Mouse (Mus musculus) embryo, embryonic 10.5 days (tissue): ENCODE results near the gene A830018L16Rik.

Experiments used
- DNase-seq: peaks from one replicate; pipeline ENCODE4 v3.0.0-alpha.2; 2015; ENCODE audit warnings: low spot score

Gene A830018L16Rik

DNA sequence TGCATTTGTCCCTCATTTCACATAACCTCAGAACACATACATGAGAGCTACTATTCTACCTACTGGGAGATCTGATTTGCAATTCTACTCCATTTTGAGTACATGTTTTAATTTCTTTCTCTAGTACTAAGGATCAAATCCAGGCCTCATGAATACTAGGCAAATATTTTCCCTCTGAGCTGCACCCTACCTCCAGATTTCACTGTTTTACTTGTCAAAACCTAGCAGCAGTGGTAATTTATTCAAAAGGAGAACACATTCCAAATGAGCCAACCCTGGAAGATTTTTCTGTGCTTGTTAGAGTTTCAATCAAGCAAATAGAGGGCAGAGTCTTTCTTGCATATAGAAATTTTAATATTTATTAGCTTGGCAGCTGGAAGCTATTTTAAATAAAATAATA is 238.9 kb downstream of the A830018L16Rik start:
- no peak for DNase-seq

DNA sequence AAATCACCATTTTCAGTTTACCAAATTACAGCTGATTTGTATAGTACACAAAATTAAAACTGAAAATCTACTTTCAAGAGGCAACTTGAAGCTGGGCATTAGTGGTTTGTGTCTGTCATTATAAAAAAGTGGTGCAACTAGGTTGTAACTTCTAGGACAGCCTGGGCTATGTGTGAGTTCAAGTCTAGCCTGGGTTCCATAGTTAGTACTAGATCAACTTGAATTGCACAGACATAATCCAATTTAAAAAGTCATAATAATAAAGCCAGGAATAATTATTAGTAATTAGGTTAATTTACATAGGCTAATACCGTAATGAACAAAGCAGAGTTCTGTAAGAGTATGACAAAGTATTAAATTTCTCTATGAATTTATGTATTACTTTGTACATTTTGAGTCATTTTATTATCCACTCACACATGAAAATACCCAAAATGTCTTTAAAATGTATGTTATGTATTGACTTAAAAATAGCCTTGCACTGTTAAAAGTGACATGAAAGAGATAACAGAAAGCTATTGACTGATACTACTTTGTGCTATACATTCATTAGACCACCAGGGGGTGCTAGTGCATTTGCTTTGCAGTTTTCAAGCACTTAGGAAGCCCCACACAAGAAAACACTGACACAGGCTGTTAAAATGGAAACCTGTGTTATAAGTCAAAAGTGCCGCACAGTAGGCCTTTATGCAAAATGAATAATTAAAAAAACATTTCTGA is 243.6 kb downstream of the A830018L16Rik start:
- DNase-seq = peak; percentile 93

DNA sequence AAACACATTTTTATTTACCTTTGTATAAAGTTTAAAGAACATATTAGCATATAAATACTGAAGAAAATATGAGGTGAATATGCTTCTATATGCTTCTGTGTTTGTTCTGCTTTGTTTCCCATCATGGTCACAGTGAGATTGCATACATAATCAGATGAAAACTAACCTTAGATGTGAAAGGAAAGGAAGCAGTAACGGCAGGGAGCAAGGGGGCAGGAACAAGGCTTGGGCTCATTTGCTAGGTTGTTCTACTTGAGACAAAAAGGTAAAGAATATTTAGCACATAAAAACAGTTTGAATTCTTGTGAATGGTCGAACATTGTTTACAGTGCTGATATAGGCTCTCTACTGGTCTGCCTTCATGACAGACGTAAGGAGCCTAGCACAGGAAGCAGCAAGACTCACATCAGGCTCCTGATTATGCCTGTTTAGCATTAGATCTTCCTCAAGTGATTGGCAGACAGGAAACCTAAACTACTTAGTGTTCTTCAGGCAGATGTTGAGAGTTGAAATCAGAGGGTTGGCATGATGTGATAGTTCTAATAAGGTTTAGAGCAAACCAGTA is 244.2 kb downstream of the A830018L16Rik start:
- peak; percentile 19 for DNase-seq

DNA sequence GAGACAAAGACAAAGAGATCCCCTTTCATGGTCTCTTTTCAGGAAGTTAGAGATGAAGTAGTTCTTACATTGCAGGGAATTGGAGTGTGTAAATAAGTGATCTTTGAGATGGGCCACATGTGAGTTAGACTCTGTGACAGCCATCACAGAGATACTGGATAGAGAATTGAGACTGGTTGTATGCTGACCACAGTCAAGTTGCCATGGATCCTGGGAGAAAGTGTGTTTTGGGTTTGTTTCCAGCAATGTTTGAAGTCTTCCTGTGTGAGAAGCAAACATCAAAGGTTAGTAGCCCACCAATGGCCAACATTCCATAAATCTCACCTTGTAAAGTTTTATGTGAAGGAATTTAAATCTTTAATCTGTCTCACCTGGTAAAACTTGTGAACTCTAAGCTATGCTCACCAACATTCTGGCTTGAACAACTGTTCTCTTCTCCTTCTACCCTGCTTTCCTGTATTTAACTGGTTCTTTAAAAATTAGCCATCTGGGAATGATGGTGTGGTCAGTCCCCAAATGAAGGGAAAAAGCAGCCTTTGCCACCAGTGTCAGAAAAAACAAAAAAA is 330.9 kb downstream of the A830018L16Rik start:
- no peak for DNase-seq

DNA sequence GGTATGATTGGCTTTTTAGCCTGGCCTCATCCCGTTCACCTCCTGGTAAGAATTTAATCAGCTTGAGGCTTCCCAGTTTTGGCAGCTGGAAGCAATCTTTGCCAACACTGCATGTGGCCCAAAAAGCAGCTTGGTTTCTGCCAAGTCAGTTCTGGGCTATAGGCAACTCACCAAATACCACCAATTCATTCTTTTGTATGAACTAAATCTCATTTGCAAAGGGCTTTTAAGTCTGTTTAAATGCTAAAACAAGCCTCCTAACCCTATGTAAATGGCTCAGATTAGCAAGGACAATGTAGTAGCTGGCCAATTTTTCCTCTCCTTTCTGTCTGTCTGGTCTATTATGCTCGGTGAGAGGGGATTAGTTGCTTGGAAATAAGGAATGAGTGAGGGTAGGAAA is 334.5 kb downstream of the A830018L16Rik start:
- DNase-seq = peak; percentile 30

DNA sequence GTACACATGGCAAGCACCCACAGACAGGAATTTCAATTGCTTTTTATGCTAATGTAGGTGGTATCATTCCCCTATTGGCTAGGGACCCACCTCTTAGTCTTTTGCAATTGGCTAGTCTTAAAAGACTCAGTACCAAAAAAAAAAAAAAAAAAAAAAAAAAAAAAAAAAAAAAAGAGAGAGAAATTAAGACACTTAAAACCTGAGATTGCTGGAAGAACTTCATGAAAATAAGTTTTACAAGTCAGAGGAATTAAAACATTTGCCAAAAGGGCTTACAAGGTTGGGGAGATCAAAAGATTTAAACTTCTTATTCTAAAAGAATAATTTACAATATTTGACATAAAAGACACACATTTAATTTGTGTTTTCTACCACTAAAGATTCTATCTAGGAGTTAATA is 336.2 kb downstream of the A830018L16Rik start:
- DNase-seq = no peak

DNA sequence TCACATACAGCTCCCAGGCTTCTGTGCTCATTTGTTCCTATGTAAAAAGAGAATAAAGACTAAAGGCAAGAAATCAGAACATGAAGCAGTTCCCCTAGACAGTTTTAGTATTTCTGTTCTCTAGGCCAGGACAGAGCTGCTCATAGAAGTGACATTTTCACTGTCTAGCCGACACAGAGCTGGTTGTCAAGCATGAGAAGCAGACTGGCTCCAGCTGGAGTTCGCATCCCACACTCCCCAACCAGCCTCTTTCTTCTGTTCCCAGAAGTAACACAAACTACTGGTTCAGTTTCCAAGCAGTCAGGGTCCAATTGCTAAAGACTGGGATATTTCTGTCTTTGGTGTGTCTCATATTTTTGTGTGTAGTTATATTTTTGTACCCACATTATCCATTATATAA is 336.7 kb downstream of the A830018L16Rik start:
- DNase-seq = no peak

DNA sequence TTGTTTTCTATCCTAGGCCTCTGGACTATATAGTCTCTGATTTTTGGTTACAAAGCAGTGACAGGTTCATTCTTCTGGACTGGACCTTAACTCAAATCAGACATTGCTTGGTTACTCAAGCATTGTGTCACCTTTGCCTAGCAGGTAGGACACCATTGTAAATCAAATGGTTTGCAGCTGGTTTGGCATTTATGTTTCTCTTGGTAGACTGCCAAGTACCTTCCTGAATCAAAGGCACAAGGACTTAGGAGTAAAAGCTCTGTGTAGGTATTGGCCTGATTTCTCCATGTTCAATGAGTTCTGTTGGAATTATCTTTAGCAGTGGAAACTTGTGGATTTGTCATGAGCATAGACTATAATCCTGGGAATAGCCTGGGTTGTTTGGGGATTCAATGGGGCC is 338.1 kb downstream of the A830018L16Rik start:
- DNase-seq = no peak

DNA sequence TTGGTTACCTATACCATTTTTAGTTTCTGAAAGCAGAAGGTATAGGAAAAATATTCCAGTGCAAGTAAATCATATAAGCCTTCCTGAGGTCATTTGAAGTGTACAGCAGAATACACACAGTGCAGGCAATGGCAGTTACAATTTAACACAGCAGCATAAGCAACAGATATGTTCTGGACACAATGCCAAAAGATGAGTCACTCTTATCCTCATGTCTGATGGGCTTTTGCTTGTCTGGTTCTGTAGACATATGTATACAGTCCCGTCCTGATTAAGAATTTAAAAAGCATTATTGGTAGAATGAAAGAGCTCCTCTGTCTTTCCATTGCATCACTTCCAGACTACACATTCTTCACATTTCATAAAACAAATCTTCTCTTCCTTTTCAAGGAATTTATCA is 374.4 kb downstream of the A830018L16Rik start:
- no peak for DNase-seq

DNA sequence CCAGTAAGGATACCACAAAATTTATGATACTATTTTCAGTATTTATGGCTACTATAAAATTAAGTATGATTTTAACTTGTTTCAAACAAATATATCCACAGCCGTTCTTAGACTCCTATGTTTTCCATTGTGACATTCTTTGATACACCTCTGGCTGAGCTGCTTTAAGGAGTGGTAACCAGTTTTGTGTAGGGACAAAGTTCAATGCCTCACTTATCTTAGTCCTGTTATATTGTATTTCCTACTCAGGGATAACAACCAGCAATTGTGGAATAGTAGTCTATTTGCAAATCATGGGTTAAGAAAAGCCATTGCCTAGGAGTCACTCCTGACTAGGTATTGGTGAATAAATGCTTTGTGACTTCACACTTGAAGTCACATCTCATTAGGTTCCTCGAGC is 378.9 kb downstream of the A830018L16Rik start:
- no peak for DNase-seq

DNA sequence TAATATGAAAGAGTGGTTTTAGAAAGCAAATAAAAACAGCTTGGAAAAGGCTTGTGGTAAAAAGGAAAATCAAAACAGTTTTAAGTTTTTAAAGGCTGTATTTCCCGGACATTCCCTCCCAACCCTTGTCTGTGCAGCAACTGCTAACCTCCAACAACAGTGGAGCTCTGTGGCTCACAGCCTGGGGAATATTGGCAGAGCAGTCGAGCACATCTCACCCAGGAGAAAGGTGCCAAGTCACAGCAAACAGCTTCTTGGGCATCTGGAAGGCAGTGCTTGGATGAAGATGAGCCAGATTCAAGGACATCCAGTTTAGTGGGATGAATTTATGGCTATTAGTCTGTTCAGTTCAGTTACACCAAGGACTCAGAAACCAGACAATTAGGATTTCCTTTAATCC is 381.8 kb downstream of the A830018L16Rik start:
- no peak for DNase-seq

DNA sequence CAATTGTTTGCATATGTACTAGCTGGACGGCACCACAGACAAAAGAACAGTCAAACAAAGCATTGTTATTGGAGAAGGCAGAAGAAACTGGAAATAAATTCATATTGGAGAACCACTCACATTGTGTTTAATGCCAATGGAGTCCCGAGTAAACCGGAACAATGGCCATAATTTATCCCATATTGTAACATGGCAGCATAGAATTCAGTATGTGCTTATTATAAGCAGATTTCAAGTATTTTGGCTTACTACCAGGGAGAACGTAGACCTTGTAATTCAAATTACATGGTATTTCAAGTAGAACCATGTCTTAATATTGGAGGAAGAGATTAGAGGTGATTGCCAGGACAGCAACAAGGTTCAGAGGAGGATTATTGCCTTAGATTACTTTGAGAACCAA is 458.9 kb downstream of the A830018L16Rik start:
- no peak for DNase-seq

DNA sequence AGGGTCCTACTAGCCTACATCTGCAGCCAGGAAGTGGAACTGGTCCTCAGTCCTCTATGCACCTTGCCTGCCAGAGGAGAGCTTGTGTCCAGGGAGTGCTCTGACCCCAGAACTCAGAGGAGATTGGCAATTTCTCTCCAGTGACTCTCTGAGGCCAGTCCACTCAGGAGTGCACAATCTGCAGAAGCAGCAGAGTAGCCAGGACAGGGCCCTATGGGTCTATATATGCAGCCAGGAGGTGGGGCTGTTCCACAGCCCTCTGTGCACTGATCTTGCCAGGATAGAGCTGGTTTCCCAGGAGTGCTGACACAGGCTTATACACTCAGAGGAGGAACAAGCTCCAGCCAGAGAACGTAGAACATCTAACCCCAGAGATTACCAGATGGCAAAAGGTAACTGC is 459.7 kb downstream of the A830018L16Rik start:
- no peak for DNase-seq

DNA sequence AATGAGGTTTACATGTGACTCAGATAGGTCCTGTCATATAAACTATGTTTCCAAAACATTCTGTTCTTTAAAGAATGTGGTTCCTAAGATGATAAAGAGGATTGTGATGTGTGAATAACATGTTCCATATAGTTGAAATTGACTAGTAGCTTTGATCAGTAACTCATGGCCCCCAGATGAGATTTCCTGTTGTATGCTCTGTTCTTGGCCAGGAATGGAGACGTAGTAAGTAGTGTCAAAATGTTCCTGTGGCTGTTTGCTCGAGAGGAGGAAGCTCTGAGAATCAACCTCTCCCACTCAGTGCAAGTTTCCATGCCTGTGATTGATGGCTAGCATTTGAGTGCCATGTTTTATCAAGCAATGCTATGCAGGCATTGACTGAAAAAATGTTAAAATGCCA is 467.8 kb downstream of the A830018L16Rik start:
- no peak for DNase-seq

DNA sequence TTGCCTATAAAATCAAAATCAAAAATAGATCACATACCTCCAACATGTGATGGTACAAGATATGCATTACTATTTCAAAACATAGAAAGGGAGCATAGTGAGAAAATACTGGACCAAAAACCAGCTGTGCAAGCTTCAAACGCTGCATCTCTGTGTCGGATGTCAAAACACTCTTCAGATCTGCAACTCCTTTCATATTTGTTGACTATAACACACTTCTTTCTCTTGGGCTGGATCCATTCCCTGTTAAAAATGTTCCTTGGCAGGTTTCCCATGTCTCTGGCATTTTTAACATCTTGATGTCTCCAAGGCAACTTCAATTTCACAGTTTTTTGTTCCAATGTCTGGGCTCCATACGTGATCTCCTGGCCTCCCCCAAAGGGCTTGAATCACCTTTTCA is 481.8 kb downstream of the A830018L16Rik start:
- no peak for DNase-seq

DNA sequence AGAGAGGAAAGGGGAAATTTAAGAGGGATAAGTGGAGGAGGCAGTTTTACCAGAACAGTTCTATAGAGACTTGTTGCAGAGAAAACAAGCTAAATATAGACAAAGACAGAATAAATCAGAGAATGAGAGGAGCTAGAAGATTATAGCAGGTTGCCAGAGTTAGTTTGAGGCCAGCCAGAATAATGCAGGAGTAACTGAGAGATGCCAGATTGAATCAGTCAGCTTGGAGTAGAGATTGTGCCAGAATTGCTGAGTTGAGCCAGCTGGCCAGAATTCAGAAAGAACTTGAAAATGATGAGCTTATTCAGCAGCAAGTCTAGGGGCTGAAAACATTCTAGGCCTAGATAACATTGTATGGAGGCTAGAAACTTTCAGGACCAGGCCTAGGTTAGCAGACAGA is 502.0 kb downstream of the A830018L16Rik start:
- no peak for DNase-seq

DNA sequence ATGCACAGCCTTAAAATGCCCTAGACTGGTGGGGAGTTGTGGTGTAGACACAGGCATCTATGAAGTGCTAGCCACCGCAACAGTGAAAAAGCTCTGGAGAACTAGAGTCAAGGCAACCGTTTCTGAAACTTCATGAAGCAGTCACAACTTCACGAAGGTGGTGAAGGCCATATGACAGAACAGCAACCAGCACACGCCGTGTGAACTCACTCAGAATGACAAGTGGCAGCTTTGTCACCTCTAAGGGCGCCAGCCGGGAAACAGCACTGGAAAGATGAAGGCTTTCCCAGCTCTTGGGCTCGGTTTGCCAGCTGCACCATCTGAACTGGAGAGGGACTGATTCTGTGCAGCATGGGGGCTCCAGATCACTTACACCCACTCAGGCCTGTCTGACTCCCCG is 523.1 kb downstream of the A830018L16Rik start:
- peak; percentile 12 for DNase-seq

DNA sequence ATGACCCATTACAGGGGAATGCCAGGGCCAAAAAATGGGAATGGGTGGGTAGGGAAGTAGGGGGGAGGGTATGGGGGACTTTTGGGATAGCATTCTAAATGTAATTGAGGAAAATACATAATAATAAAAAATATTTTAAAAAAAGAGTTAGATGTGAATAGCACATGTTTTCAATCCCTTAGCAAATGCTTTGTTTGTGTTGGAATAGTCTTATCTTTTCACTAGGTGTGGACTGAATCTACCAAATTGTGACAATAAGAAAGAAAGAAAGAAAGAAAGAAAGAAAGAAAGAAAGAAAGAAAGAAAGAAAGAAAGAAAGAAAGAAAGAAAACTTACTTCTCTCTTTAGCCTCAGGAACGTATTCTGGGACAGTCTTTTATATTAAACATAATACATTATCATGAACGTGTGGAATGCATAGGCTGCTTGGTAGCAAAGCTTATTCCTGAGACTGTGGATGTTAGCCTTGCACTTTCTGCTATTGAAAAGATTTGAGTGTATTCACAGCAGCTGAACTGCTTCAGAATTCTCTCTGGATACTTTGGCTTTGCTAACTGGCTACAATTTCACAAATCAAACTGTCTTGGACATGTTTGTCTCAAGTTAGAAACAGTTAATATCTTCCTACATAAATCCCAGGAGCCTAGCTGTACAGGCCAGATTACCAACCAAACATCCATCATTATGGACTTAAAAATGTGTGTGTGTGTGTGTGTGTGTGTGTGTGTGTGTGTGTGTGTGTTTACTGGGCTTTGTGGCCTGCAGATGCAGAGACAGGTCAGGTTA is 545.7 kb downstream of the A830018L16Rik start:
- no peak for DNase-seq

DNA sequence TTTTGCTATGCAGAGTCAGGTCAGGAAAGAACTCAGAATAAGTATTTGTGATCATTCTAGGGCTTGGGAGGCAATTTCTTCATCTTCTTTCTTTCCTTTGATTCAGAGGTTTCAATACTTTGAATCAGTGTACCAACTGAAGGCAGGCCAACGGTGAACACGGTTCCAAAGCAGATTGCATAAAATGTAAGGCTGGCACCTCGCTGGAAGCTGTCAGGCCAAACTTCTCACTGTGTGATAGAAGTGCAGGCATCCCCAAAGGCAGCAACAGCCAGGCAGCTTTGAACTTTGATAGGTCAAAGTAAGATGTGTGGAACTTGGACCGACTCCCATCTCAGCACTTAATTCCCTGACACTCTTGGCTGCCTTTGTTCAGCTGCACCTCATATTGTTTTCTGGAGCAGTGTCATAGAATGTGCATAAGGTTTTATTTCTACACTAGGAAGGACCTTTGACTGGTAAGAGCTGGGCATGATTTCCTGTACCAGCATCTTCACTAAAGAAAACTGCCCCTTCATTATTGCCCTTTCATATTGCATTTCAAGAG is 568.8 kb downstream of the A830018L16Rik start:
- DNase-seq = no peak

DNA sequence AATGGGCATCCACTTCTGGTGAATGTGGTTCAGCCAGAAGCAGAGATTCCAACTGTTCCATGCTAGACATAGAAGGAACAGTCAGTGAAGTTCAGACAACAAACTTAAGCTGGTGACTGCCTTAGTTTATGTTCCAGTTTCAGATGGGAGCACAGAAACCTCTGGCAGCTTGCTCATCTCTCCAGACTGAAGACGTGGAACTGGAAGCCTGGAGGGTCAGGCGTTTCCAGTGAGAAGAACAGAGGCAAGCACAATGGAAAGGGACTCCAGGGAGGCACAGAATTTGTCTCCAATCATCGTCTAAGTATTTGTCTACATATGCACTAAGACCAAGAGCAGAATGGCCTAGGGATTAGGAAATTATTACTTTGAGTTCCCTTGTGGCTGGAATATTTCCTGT is 576.1 kb downstream of the A830018L16Rik start:
- no peak for DNase-seq

DNA sequence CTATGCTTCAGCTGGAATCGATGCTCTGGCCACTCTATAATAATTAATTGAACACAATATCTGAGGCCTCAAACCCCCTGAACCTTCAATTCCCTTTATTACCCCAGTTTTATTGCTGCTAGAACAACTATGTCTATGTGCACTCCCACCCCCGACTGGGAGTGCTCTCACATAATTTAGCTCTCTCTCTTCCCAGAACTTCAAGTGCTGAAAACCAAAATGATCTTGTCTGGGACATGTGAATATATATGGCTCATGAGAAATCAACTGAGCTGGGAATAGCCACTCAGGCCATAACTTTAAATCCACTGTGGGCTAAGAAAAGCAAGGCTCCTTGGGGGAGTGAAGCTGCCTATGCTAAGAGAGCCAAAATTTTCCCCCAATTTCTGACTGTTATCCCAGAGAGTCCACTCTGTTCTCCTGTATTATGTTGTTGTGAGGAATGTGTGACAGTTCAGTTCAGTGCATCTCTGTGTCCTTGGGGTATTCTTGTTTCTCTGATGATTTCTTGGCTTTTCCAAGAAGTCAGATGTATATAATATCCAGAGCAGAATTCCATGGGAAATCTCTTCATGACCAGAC is 582.5 kb downstream of the A830018L16Rik start:
- no peak for DNase-seq

DNA sequence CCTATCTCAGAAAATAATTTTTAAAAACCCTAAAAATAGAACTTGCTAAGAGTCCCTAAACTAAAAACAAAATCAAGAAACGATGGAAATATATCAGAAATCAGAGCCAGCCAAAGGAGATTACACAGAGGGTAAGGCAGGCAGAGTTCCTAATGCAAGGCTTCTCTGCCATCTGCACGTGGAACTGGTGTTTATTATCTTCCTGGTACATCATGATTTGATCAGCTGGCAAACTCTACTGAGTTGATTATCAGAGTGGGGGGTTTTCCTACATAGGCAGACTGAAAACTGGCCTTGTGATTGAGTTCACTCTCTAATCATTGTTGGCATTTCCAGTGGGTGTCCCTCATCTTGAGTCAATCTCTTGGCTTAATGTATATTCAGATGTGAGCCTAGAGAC is 583.7 kb downstream of the A830018L16Rik start:
- DNase-seq = no peak
